Mouse (Mus musculus) ZHBTc4 (cell line): Measurements from ENCODE around the gene Poldip3.

Experiments
- DNase-seq: peaks from one replicate; pipeline ENCODE4 v3.0.0-alpha.2; 2011; ENCODE audit warnings: low read depth, low spot score

Gene Poldip3

GRCm38 (mm10) chr15:83149196-83150072, at the start of gene Poldip3:
TSS of gene Poldip3 (minus strand) at chr15:83149384.
- peak; percentile 98 for DNase-seq

- no peak for DNase-seq
Observed at GRCm38 (mm10) chr15:83193413-83193812, 44.2 kb upstream of the Poldip3 start.

DNA sequence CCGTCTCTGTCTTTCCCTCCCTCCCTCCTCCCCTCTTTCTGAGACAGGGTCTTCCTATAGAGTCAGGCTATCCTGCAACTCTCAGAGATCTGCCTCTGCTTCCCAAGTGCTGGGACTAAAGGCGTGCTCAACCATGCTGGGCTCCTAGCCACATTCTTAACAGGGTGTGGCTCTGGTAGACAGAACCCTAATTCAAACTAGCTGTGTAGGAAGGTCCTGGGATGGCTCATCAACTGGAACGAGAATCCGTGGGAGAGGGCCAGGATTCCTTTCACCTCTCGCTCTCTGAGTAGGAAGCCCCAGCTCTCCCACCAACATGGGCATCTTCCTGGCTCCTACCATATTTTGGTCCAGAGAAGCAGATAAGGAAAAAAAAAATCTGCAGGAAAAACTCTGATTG, 33.2 kb upstream of the Poldip3 start:
- DNase-seq, result peak; percentile 50

DNA sequence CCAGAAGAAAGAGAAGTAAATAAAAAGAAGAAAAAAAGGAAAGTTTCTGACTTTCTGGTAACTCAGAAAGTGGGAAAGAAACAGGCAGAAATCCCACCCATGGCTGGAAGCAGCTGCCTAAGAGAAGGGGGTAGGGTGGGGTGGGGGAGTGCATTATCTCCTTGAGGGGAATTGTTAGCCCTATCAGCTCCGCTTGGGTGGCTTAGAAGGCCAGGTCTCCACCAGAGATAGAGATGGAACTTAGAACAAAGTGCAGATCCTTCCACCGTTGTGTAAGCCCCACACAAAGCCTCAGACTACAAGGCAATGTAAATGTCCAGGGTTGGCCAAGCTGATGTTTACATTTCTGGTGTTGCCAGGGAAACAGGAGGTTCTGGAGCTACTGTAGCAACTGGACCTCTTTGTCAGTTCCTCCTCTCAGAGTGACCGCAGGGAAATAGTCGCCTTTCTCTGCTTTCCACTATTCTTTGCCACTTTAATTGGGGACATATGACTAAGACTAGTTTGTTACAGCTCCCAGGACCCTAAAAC, 32.7 kb upstream of the Poldip3 start:
- peak; percentile 40 for DNase-seq

DNA sequence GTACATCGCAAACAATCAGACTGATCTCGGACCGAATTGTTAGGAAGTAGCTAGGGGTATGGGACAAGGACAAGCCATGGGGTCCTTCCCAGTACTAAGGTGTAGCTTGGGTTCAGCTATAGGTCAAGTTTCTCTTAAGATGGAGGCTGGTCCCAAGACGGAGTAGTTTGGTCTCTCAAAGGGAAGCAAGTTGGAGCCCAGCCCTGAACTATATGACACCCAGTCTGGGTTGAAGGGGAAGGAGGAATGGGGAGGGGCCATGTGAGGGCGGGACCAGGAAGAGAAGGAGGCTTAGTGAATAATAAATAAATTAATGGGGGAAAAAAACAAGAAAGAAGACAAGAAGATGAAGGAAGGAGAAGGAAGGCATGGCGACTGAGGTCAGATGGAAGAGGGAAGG, 30.8 kb upstream of the Poldip3 start:
- DNase-seq, result peak; percentile 70

DNA sequence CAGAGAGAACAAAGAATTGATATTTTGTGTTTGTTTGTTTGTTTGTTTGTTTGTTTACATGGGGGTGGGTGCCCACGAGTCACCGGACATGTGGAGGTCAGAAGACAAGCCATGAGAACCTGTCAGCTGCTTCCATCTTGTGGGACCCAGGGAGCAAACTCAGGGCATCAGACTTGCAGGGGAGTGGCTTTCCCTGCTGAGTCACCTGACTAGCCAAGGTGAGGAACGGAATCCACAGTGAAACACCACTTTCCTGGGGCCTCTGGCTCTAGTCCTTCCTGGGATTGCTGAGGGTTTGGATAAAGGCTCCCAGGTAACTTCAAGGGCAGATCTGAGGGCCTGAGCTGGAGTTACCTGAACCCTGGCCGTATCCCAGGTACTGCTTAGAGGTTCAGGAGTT, 27.5 kb upstream of the Poldip3 start:
- peak; percentile 50 for DNase-seq

- no peak for DNase-seq
Observed at GRCm38 (mm10) chr15:83173914-83174884, 25.0 kb upstream of the Poldip3 start.

DNA sequence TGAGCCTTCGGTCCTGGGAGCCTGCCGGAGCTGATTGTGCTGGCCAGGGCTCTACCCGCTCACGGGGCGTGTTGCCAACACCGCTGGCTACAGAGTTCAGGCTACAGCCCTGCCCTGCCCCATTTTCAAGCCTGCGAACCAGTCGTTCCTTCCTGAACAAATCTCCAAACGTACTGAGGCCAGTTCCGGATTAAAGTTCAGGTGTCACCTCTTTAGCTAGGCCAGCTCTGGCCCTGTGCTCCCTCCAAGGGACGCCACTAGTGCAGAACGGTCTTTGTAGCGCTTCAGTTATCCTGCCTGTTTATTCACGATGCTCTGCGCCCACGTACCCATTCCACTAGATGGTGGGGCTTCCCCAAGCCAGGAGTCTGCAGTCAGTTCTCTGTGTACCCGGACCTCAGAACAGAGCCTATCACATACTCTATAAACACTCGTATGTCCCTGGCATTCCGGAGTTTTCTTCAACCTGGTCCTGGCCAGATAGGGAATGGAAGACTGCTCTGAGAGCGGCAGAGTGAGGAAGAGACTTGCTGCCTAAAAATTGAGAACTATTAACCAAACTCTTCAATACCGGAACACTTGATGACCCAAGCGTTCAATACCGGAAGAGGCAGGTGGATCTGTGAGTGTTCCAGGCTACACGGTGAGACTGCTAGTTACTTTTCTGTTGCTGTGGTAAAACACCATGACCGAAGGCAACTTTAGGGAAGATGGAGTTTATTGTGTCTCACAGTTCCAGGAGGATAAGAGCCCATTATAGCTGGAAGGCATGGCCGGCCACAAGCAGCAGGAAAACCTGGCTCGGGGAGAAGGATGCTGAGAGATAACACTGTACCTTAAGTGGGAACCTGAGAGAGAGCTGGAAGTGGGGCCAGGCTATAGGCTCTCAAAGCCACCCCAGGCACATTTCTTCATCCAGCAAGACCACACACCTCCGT, 23.6 kb upstream of the Poldip3 start, which contains the start of gene Cyb5r3:
Gene Cyb5r3, minus strand, starts transcription at position 101 of the 938 bp plus-strand sequence.
- no peak for DNase-seq

GRCm38 (mm10) chr15:83171712-83172481, 22.7 kb upstream of the Poldip3 start:
- peak; percentile 100 for DNase-seq

DNA sequence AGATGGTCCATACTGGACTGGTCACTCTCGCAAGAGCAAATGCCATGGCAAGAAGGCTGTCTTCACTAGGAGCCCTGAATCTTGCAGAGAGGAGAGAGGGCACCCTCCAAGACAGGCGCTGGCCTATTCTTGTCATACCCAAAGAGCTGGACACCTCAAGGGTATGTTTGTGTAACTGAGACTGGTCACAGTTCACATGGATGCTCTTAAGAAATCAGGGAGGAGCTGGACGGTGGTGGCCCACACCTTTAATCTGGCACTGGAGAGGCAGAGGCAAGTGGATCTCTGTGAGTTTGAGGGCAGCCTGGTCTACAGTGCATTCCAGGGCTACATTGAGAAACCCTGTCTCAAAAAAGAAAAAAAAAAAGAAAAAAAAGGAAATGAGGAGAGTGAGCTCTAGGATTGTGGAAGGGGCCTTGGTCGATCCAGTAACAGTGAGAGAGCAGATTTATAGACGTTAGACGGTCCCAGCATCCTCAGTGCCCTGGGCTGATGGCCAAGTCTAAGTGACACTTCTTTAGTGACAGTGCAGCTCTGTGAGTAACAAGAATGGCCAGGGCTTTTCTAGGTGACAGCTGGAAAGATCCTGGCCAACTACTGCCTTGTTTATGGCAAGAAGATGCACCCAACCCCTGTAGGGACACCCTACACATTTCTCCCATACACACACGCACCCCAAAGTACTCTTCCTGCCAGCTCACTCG, 21.9 kb upstream of the Poldip3 start:
- no peak for DNase-seq

DNA sequence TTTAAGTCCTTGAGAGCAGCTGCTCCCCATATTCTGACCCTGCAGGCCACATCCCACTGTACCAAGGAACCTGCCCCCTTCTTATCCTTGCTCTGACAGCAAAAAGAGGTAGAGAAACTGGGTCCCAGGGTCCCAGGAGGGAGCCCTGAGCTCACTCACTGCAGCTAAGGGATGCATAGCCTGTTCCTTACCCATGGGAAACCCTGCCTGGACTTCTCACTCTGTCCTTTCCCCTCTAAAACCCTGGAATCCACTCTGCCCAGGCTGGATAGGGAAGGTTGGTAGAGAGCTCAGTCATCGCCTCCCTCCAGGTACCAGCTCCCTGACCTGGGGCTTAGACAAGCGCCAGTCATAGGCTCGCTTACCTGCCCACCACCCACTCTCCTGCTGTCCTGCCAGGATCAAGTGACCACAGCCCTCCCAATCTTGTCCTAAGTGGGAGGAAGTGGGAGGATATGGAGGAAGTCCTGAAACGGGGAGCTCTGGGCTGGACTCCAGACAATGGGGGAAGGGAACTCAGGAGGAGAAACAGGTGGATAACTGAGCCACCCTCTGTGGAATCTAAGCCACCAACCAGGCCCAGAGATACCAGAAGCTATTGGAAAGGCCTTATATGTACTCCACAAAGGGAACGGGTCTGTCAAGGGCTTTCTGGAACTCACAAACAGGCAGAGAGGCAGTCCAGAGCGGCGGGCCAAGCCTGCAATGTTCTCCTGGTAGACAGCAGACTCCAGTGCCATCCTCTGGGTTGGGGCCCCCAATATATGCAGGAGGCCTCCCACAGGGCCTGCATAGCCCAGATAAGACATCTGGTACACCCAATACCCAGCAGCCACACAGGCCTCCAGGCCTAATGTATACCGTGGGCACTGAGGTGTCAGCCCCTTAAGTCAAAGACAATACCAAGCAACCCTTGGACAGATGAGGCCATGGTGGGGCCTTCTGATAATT, 20.9 kb upstream of the Poldip3 start:
- DNase-seq, result no peak

- no peak for DNase-seq
Observed at GRCm38 (mm10) chr15:83168875-83169771, 19.9 kb upstream of the Poldip3 start.

GRCm38 (mm10) chr15:83168311-83168710, 19.1 kb upstream of the Poldip3 start:
- DNase-seq, result no peak

- DNase-seq, result no peak
Observed at GRCm38 (mm10) chr15:83167550-83168065, 18.4 kb upstream of the Poldip3 start.

DNA sequence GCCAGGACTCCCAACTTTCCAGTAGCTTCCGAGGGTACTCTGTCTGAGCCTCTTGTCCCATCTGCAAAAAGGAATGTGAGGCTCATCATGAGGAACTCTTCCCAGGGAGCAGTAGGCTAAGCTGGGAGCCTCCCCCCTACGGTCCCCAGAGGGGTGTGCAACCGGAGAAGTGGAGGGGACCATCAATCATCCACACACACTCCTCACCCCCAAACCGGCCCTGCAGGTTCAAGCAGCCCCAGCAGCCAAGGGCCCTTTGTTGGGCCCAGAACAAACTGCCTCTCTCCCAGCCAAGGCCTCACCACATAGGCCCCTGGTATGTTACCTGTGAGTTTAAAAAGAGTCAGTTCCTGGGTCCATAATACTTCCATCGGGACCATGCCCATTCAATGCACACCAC, 17.9 kb upstream of the Poldip3 start:
- DNase-seq, result no peak

DNA sequence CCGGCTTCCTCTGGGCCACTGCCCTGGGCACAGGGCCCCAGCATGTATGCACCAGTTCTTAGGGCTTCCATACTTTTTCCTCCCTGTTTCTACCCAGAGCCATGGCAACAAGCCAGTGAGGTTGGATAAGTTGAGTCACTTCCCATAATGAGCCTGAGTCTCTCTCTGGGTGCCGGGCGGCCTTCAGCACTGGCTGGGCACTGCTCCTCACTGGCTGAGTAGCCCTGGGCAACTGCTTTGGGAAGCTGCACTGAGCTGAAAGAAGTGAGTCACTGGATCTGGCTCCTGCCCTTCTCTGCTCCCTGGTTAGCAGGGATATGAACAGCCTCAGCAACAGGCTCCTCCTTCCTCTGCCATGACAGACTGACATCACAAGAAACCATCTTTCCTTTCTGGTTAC, 17.5 kb upstream of the Poldip3 start:
- no peak for DNase-seq
